In the genomic region with DNA sequence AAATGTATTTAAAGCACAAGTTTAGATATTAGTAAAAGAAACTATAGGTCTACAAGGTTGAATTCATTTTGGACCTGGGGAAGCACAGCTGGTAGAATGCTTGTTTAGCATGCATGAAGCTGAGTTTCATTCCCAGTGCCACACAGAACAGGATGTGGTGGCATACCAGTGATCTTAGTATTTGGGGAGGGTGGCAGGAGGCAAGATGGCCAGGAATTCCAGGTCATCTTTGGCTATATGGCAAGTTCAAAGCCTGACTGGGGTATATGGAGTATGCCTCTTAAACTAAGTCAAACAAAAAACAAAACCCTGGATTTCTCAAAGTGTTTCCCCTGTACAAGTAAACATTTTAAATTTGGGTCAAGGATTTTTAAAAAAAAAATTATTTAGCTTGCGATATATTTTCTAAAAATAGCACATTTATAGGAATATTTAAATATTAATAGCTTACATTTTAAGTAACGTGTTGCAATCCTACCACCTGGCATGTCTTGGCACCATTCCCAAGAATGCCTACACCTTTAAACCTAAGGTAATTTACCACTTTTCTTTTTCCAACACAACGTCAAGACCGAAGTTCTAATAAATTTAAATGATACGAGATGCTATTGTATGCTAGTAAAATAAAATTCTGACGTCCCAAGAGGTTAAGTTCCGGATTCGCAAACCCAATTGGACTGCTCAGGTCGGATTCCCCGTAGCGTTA, we compare ENCODE assay signal across 8 mouse cellular contexts. TPM values are rescaled to one million over a fixed set of nuclear protein-coding genes. Genes with fewer than 3 reads are reported as not detected.
DNase-seq lines count a peak whose midpoint lies in the region; ATAC-seq and TF ChIP-seq lines count a peak whose summit lies in the region.

No protein-coding gene starts in this region.

- H3K9me3 ChIP-seq in heart, embryonic 13.5 days, result peaks cover 16% of the 10 kb centered on the region
- no peaks in the 10 kb centered on the region for H3K9me3 ChIP-seq in embryonic facial prominence, embryonic 10.5 days
- 0 out of 2 replicates have a peak, but pooled peaks cover 2% of the 10 kb centered on the region for H3K9me3 ChIP-seq in intestine, postnatal 0 days (ENCODE audit: control insufficient read depth)
- H3K9me3 ChIP-seq in midbrain, embryonic 16.5 days (replicated peaks; ENCODE audit: control insufficient read depth, low read length, poor library complexity, severe bottlenecking), result no peaks in the 10 kb centered on the region

- no peak for ATAC-seq in heart, embryonic 13.5 days (ENCODE audit: extremely low read depth, insufficient number of reproducible peaks, low FRiP score, low TSS enrichment)
- no peak for ATAC-seq in intestine, postnatal 0 days
- ATAC-seq in midbrain, embryonic 16.5 days, result no peak
- no peak for ATAC-seq in megakaryocyte progenitor cell, adult 5-6 weeks (replicated peaks; ENCODE audit: poor library complexity)

- 6% methylated on average over 11 of the region's 11 CpGs for WGBS in heart, embryonic 13.5 days
- WGBS in embryonic facial prominence, embryonic 10.5 days, result 11% methylated on average over 11 of the region's 11 CpGs
- WGBS in intestine, postnatal 0 days, result 3% methylated on average over 11 of the region's 11 CpGs
- WGBS in midbrain, embryonic 16.5 days, result 5% methylated on average over 11 of the region's 11 CpGs

- no peak for DNase-seq in heart, postnatal 25 days (ENCODE audit: low spot score)
- DNase-seq in CD4-positive helper T cell, adult 2 months (ENCODE audit: low read depth, low spot score), result peak; percentile 7
- DNase-seq in embryonic facial prominence, embryonic 10.5 days (ENCODE audit: low spot score), result no peak
- DNase-seq in urinary bladder, postnatal 10 days (ENCODE audit: low spot score), result no peak

- peak overlapping the region; percentile 98 for H3K27ac ChIP-seq in heart, embryonic 13.5 days (replicated peaks)
- H3K27ac ChIP-seq in embryonic facial prominence, embryonic 10.5 days (replicated peaks), result peak overlapping the region; percentile 98
- peak overlapping the region; percentile 98; the same call in 1 of the 2 replicates for H3K27ac ChIP-seq in intestine, postnatal 0 days (ENCODE audit: low read depth, low read length)
- peak overlapping the region; percentile 88 for H3K27ac ChIP-seq in midbrain, embryonic 16.5 days (ENCODE audit: low read length)

- intact Hi-C loops in heart, postnatal 25 days (cut with DNase I), result loop anchor here (5.0 kb wide), 1 partner anchor 51 kb away; no protein-coding TSS in a partner anchor

- no peak for TF ChIP-seq CTCF in intestine, postnatal 0 days (IDR thresholded peaks at IDR 0.05; ENCODE audit: low read depth)

- H3K4me1 ChIP-seq in heart, embryonic 13.5 days, result peaks cover 24% of the 10 kb centered on the region
- H3K4me1 ChIP-seq in embryonic facial prominence, embryonic 10.5 days, result peaks cover 23% of the 10 kb centered on the region
- 0 out of 2 replicates have a peak, but pooled peaks cover 3% of the 10 kb centered on the region for H3K4me1 ChIP-seq in intestine, postnatal 0 days (replicated peaks; ENCODE audit: control insufficient read depth, insufficient read depth, low read length)
- peaks cover 26% of the 10 kb centered on the region for H3K4me1 ChIP-seq in midbrain, embryonic 16.5 days (ENCODE audit: control insufficient read depth, insufficient read depth, low read length)

- H3K4me2 ChIP-seq in heart, embryonic 13.5 days, result peak overlapping the region; percentile 77
- H3K4me2 ChIP-seq in intestine, postnatal 0 days (replicated peaks; ENCODE audit: low read depth), result peak overlapping the region; percentile 81
- peak overlapping the region; percentile 49 for H3K4me2 ChIP-seq in midbrain, embryonic 16.5 days (ENCODE audit: low read length)

- peak overlapping the region; percentile 98 for H3K9ac ChIP-seq in heart, embryonic 13.5 days
- peak overlapping the region; percentile 79 for H3K9ac ChIP-seq in intestine, postnatal 0 days (ENCODE audit: low read depth, low read length)
- H3K9ac ChIP-seq in midbrain, embryonic 16.5 days (ENCODE audit: low read depth, low read length), result peak overlapping the region; percentile 92

- H3K27me3 ChIP-seq in heart, embryonic 13.5 days (replicated peaks), result no peaks in the 10 kb centered on the region
- H3K27me3 ChIP-seq in embryonic facial prominence, embryonic 10.5 days (replicated peaks; ENCODE audit: low read depth, poor library complexity, severe bottlenecking), result no peaks in the 10 kb centered on the region
- H3K27me3 ChIP-seq in intestine, postnatal 0 days (replicated peaks; ENCODE audit: control insufficient read depth, insufficient read depth, low read length), result no peaks in the 10 kb centered on the region
- H3K27me3 ChIP-seq in midbrain, embryonic 16.5 days (ENCODE audit: control insufficient read depth, insufficient read depth, low read depth, low read length), result no peaks in the 10 kb centered on the region

- H3K4me3 ChIP-seq in heart, embryonic 13.5 days, result peak overlapping the region; percentile 75
- peak overlapping the region; percentile 94 for H3K4me3 ChIP-seq in embryonic facial prominence, embryonic 10.5 days
- peak overlapping the region; percentile 85 for H3K4me3 ChIP-seq in intestine, postnatal 0 days (ENCODE audit: low read depth, low read length)
- peak overlapping the region; percentile 93 for H3K4me3 ChIP-seq in midbrain, embryonic 16.5 days (ENCODE audit: low read depth, low read length)

- no peaks in the 10 kb centered on the region for H3K36me3 ChIP-seq in heart, embryonic 13.5 days
- H3K36me3 ChIP-seq in embryonic facial prominence, embryonic 10.5 days (replicated peaks), result no peaks in the 10 kb centered on the region
- H3K36me3 ChIP-seq in intestine, postnatal 0 days (ENCODE audit: control insufficient read depth, insufficient read depth), result no peaks in the 10 kb centered on the region
- no peaks in the 10 kb centered on the region for H3K36me3 ChIP-seq in midbrain, embryonic 16.5 days (ENCODE audit: control insufficient read depth, insufficient read depth, low read length)

RNA-seq across cellular contexts. Expression of a gene that starts 1.3 kb away (rescaled TPM):
- 12.4 and 13.3 TPM in 2 replicates for polyA plus RNA-seq in heart, embryonic 13.5 days (2015; fragmentation: Nextera tagmentation; extraction: Ambion mirVana)
- total RNA-seq in heart, postnatal 25 days (2021), result 10 to 100 TPM; 39.7 to 52.2 TPM
- 16.1 and 17.8 TPM in 2 replicates for polyA plus RNA-seq in embryonic facial prominence, embryonic 10.5 days (2016; fragmentation: Nextera tagmentation; extraction: Ambion mirVana)
- 6.0 and 6.3 TPM in 2 replicates for polyA plus RNA-seq in intestine, postnatal 0 days (2015; fragmentation: Nextera tagmentation; extraction: Ambion mirVana)
- polyA plus RNA-seq in midbrain, embryonic 16.5 days (2015; fragmentation: Nextera tagmentation; extraction: Ambion mirVana), result 9.7 and 10.2 TPM in 2 replicates
- 54.4 and 64.4 TPM in 2 replicates for total RNA-seq in megakaryocyte progenitor cell, adult 5-6 weeks (2015)
- 57.8 and 85.7 TPM in 2 replicates for total RNA-seq in megakaryocyte progenitor cell, adult 5-6 weeks (2017)
